Mouse (Mus musculus) thymus, postnatal 25 days (tissue): ENCODE results near the gene Arl14ep.

Source experiments
- DNase-seq: peaks from one replicate; pipeline ENCODE4 v3.0.0; 2022

The Arl14ep gene

DNA sequence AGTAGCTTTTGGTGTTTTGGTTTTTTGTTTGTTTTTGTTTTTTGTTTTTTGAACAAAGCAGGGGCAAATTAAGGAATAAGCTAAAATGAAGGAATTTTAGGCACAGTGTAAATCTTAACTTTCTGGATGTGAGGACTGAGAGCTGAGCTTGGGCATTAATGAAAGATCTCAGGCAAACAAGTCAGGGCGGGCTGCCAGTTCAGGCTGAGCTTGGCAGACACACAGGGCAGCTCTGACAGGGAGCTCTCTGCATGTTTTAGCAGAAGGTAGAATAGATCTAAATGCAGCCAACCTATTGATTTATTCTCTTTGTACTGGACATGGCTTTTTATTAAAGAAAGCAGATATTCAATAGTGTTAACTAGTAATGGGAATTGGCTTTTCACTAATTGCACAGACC, 31.8 kb downstream of the Arl14ep start:
- no peak for DNase-seq

DNA sequence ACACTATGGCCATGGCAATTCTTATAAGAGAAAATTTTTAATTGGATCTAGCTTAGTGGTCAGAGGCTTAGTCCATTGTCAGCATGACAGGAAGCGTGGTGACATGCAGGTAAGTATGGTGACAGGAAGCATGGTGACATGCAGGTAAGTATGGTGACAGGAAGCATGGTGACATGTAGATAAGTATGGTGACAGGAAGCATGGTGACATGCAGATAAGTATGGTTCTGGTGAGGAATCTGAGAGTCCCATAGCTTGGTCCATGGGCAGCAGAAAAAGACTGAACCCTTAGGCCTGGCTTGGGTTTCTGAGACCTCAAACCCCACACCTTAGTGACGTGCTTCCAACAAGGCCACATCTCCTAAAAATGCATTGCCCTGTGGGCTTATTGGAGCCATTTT, 38.5 kb downstream of the Arl14ep start:
- DNase-seq = no peak

DNA sequence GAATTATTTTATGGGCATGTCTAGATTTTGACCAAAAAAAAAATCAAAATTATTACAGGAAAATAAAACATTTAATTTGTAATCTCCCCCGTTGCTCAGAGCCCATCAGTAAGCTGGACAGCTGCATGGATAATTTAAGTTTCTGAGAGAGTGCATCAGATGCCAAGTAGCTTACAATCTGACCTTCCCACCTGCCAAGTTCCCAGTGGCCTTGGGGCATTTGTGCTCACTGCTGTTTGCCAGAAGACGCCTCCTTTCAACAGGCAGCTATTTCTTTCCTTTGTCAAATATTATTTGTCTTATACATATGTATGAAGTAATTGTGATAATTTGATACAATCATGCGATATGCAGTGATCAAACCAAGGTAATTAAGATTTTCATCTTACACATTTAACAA, 44.3 kb downstream of the Arl14ep start:
- no peak for DNase-seq
